Mouse (Mus musculus) monocyte, adult 2 months (primary cell): ENCODE data around the gene Akap5.

Source experiments
- DNase-seq, 2 experiments: peaks; one replicate each; pipeline ENCODE4 v3.0.0; 2022; ENCODE audit warnings: low spot score in 2 of 2, low read depth in 1 of 2

Akap5 gene

GRCm38 (mm10) chr12:76368201-76368789, 43.6 kb downstream of the Akap5 start:
- no peak for DNase-seq

GRCm38 (mm10) chr12:76368790-76369205, 44.1 kb downstream of the Akap5 start:
- DNase-seq = no peak

DNA sequence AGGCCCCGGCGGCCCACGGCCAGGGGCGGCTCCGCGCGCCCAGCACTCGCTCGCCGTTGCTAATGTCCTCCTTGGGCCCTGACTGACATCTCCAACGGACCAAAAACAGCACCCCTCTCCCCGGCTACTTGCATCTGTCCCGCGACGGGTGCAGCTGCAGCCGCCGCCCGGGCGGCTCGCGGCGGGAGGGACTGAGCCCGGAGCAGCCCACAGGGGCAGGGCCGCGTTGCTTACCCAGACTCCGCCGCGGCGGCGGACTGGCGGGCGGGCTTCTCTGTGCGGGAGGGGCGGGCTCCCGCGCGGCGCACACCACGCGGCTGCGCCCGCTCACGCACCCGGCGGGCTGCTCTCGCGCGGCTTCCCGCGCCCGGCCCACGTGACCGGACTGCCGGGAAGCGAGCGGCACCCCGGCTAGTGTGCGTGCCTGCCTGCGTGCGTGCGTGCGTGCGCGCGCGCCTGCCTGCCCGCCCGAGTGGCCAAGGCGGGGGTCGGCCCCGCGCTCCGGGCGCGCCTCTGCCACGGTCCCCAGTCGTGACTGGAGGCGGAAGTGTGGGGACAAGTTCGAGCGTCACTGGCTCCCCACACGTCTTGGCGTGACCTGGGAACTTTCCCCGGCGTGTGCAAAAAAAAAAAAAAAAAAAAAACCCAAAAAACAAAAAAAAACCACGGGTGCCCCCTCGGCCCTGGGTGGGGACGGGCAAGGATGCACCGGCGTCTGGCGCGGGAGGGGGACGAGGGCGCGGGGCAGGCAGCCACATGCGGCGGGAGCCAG, 44.7 kb downstream of the Akap5 start, which contains the start of gene Zbtb25:
Gene Zbtb25, minus strand, starts transcription at position 397 of the 772 bp plus-strand sequence.
- DNase-seq = peak; percentile 54 to 78

DNA sequence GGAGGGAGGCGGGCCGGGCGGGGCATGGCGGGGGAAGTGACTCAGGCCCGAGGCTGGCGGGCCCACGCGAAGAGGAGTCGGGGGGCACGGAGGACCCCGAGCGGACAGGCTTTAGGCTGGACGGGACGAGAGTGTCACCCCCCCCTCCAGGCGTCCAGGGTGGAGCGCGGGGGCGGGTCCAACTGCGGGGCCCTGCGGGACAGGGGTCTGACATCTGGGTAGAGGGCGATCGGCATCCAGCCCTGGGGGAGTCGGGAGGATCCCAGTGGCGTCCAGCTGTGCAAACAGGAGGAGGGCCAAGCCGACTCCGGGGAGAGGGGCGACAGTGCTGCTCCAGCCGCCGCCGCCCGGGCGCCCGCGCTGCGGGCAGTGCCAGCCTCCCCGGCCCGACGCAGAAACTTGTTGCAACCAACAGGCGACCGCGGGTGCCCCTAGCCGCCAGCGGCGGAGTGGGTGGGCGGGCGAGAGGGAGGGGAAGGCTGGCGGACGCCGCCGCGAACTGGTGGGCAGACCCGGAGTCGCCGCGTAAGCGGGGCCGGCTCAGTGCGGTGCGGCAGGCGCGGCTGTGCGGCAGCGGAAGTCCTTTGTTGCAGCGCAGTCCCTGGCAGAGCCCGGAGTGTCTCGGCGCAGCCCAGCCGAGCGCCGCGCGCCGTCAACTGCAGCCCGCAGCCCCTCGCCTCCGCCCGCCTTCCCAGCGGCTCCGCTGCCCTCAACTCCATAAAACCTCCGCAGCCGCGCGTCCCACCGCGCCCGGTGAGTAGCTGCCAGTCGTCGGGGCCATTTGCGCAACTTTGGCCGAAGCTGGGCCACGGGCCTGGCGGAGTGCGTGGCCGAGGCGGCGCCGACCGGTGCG, 45.5 kb downstream of the Akap5 start, which contains the start of gene Zbtb1:
Gene Zbtb1, plus strand, starts transcription at position 289 of the 853 bp plus-strand sequence.
- DNase-seq = peak; percentile 49 to 78

- peak in 1 of 2 experiments; percentile 53 for DNase-seq
Observed at GRCm38 (mm10) chr12:76370831-76371571, 46.3 kb downstream of the Akap5 start.

GRCm38 (mm10) chr12:76372046-76372445, 47.4 kb downstream of the Akap5 start:
- no peak for DNase-seq

GRCm38 (mm10) chr12:76372881-76373818, 48.5 kb downstream of the Akap5 start:
- DNase-seq = no peak

GRCm38 (mm10) chr12:76373991-76374390, 49.3 kb downstream of the Akap5 start:
- no peak for DNase-seq

GRCm38 (mm10) chr12:76374911-76375310, 50.2 kb downstream of the Akap5 start:
- no peak for DNase-seq

- no peak for DNase-seq
Observed at GRCm38 (mm10) chr12:76375506-76375905, 50.8 kb downstream of the Akap5 start.

- DNase-seq = peak in 1 of 2 experiments; percentile 26
Observed at GRCm38 (mm10) chr12:76376649-76377048, 52.0 kb downstream of the Akap5 start.

- peak in 1 of 2 experiments; percentile 25 for DNase-seq
Observed at GRCm38 (mm10) chr12:76377059-76377458, 52.4 kb downstream of the Akap5 start.

GRCm38 (mm10) chr12:76377726-76378125, 53.0 kb downstream of the Akap5 start:
- no peak for DNase-seq

DNA sequence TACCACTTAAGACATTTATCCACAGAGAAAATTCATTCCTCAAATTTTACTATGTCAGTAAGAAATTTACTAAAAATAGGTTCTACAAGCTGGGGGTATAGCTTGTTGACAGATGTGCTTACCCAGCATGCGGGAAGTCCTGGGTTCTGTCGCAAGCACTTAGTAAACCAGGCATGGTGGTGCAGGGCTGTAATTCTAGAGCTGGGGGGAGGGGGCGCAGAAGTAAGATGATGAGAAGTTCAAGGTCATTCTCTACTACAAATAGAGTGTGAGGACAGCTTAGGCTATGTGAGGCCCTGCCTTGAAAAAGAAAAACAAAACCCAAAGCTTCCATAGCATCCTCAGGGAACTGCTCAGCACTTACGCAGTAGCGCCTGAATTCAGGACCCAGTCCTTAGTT, 53.9 kb downstream of the Akap5 start:
- DNase-seq = no peak

- no peak for DNase-seq
Observed at GRCm38 (mm10) chr12:76380151-76380550, 55.5 kb downstream of the Akap5 start.
